Mouse (Mus musculus): ENCODE results near the gene Gm21985.

- TF ChIP-seq CTCF (IDR thresholded peaks at IDR 0.05; ENCODE audit: low read depth) (no peak), EP300 (optimal IDR thresholded peaks at IDR 0.05) (no peak)
These were observed 7.4 kb downstream of the Gm21985 start for GRCm38 (mm10) chr2:112273474-112273873.

Data from stomach, postnatal 0 days (tissue).